Mouse (Mus musculus) adrenal gland, adult 18-20 months (tissue): ENCODE measurements around the gene Magohb. TPM values are rescaled to one million over a fixed set of nuclear protein-coding genes. Genes with fewer than 3 reads are reported as not detected.

Source experiments
- DNase-seq, 2 experiments: peaks; one replicate each; pipeline ENCODE4 v3.0.0; 2021 to 2022; ENCODE audit warnings: low spot score in 2 of 2
- total RNA-seq, 2 experiments: library from RNA; stranded (reverse); gene quantifications; 1 replicate in 1 of 2; 2 replicates in 1 of 2; pipeline ENCODE4 v1.2.3; 2021

The Magohb gene
- total RNA-seq, 2 experiments from 2014 or later: 6.9 to 10.6 TPM

GRCm38 (mm10) chr6:131264175-131264574 is 28.9 kb downstream of the Magohb start:
- DNase-seq: no peak

- DNase-seq: no peak
These were observed 30.3 kb downstream of the Magohb start for GRCm38 (mm10) chr6:131262778-131263177.

DNA sequence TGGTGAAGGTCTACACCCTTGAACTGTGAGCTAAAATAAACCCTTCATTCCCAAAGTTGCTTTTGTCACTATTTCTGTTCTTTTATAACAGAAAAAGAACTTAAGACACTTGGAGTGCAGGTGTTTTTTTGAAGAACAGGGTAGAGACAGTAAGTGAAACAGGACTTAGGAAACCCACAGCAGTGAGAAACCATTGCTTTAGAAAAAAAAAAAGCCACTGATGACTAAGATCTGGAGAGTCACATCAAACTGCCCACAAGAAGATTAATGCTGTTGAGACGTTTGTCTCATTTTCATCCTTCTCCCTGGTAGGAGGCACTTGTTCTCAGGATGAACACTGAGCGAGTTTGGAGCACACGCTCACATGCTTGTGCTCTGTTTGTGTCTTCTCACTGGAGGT is 31.0 kb downstream of the Magohb start:
- no peak for DNase-seq

GRCm38 (mm10) chr6:131247206-131247605 is 45.8 kb downstream of the Magohb start, which contains the start of gene Klra2:
Gene Klra2, minus strand, starts transcription at chr6:131247362.
- DNase-seq: no peak

GRCm38 (mm10) chr6:131245081-131245480 is 48.0 kb downstream of the Magohb start:
- DNase-seq: no peak

Other genes starting within 250 kb of the Magohb start
- 1 to 10 TPM; 3.5 to 5.0 TPM for gene Klra2, start 45.9 kb downstream of the Magohb start, total RNA-seq
- gene Styk1, start 60.4 kb upstream of the Magohb start, total RNA-seq: under 1 TPM; 0.23 to 0.64 TPM
- gene Ybx3, start 95.2 kb upstream of the Magohb start, total RNA-seq: 100 to 1,000 TPM; 189 to 198 TPM
- gene 5430401F13Rik, start 193.2 kb upstream of the Magohb start, total RNA-seq: not detected
- gene Gm6619, start 193.2 kb upstream of the Magohb start, total RNA-seq: not detected